Mouse (Mus musculus) frontal cortex, postnatal 25 days (tissue): ENCODE measurements around the gene Syce2.
A peak's percentile ranks its signal among the peaks of the same experiment; 100 is the strongest.

Experiments used
- DNase-seq, 2 experiments: peaks; one replicate each; pipeline ENCODE4 v3.0.0; 2022; ENCODE audit warnings: low spot score in 2 of 2

Syce2 gene

GRCm38 (mm10) chr8:84928456-84929306 is 56.8 kb downstream of the Syce2 start:
- DNase-seq, result no peak

GRCm38 (mm10) chr8:84930582-84930981 is 58.7 kb downstream of the Syce2 start:
- DNase-seq, result no peak

GRCm38 (mm10) chr8:84933767-84934559 is 62.1 kb downstream of the Syce2 start:
- no peak for DNase-seq

GRCm38 (mm10) chr8:84934860-84935259 is 62.9 kb downstream of the Syce2 start:
- no peak for DNase-seq

- DNase-seq, result no peak
These were observed 63.6 kb downstream of the Syce2 start for GRCm38 (mm10) chr8:84935489-84935888.

GRCm38 (mm10) chr8:84936041-84936961 is 64.4 kb downstream of the Syce2 start:
- DNase-seq, result no peak

- peak; percentile 53 to 64 for DNase-seq
These were observed 65.1 kb downstream of the Syce2 start, which contains the start of gene Mast1 for GRCm38 (mm10) chr8:84936962-84937546. Mast1 (minus strand) TSS chr8:84937359.
